Mouse (Mus musculus): ENCODE measurements around the gene Leng1. TPM values are rescaled to one million over a fixed set of nuclear protein-coding genes. Genes with fewer than 3 reads are reported as not detected.

The Leng1 gene
- polyA plus RNA-seq, 1 experiment from 2014 or later: 22.3 TPM

- Histone ChIP-seq H3K27ac (ENCODE audit: low read length) (no peak overlapping the region), H3K27me3 (ENCODE audit: control insufficient read depth, insufficient read depth, low read length) (no peaks in the 10 kb centered on the region), H3K4me3 (ENCODE audit: low read length) (no peak overlapping the region), H3K9ac (ENCODE audit: low read length) (no peak overlapping the region), H3K4me2 (ENCODE audit: low read depth, low read length) (no peak overlapping the region), H3K4me1 (ENCODE audit: control insufficient read depth, insufficient read depth, low read length) (no peaks in the 10 kb centered on the region), H3K9me3 (replicated peaks; ENCODE audit: control insufficient read depth, low read length) (no peaks in the 10 kb centered on the region), H3K36me3 (ENCODE audit: control insufficient read depth, insufficient read depth) (0 out of 2 replicates have a peak, but pooled peaks cover 2% of the 10 kb centered on the region)
- ATAC-seq (replicated peaks; ENCODE audit: extremely low read depth, insufficient read depth, low FRiP score): no peak
- 85% methylated on average over 12 of the region's 12 CpGs for WGBS
Observed at GRCm38 (mm10) chr7:3676371-3676770, 10.7 kb upstream of the Leng1 start.

DNA sequence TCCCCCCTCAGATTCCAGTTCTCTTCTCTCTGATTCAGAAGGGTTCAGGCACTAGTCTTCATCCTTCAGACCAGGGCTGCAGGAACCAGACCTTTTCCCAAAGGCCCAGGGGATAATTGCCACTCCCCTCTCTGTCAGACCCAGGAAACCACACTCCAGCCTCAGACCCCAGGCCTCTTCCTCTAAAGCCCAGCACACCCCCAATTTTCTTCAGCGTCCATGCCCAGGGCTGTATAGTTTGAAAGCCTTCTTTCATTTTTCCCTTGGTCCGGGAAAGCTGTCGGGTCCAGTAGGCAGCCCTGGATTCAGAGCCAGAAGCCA, 9.5 kb upstream of the Leng1 start:
- Histone ChIP-seq H3K4me1 (ENCODE audit: control insufficient read depth, insufficient read depth, low read length) (no peaks in the 10 kb centered on the region), H3K4me2 (ENCODE audit: low read depth, low read length) (no peak overlapping the region), H3K27me3 (ENCODE audit: control insufficient read depth, insufficient read depth, low read length) (no peaks in the 10 kb centered on the region), H3K9me3 (replicated peaks; ENCODE audit: control insufficient read depth, low read length) (no peaks in the 10 kb centered on the region), H3K36me3 (ENCODE audit: control insufficient read depth, insufficient read depth) (0 out of 2 replicates have a peak, but pooled peaks cover 1% of the 10 kb centered on the region), H3K9ac (ENCODE audit: low read length) (no peak overlapping the region), H3K27ac (ENCODE audit: low read length) (no peak overlapping the region), H3K4me3 (ENCODE audit: low read length) (no peak overlapping the region)
- no peak for ATAC-seq (replicated peaks; ENCODE audit: extremely low read depth, insufficient read depth, low FRiP score)
- WGBS: 79% methylated on average over 3 of the region's 3 CpGs

GRCm38 (mm10) chr7:3674507-3675227, 9.0 kb upstream of the Leng1 start:
- Histone ChIP-seq H3K9ac (ENCODE audit: low read length) (no peak overlapping the region), H3K4me2 (ENCODE audit: low read depth, low read length) (no peak overlapping the region), H3K36me3 (ENCODE audit: control insufficient read depth, insufficient read depth) (no peaks in the 10 kb centered on the region), H3K27me3 (ENCODE audit: control insufficient read depth, insufficient read depth, low read length) (no peaks in the 10 kb centered on the region), H3K4me3 (ENCODE audit: low read length) (no peak overlapping the region), H3K9me3 (replicated peaks; ENCODE audit: control insufficient read depth, low read length) (no peaks in the 10 kb centered on the region), H3K4me1 (ENCODE audit: control insufficient read depth, insufficient read depth, low read length) (no peaks in the 10 kb centered on the region), H3K27ac (ENCODE audit: low read length) (no peak overlapping the region)
- peak; percentile 80 for ATAC-seq (replicated peaks; ENCODE audit: extremely low read depth, insufficient read depth, low FRiP score)
- WGBS: 66% methylated on average over 10 of the region's 10 CpGs

- Histone ChIP-seq H3K4me2 (ENCODE audit: low read depth, low read length) (peak overlapping the region; percentile 7), H3K27me3 (ENCODE audit: control insufficient read depth, insufficient read depth, low read length) (no peaks in the 10 kb centered on the region), H3K36me3 (ENCODE audit: control insufficient read depth, insufficient read depth) (peaks cover 11% of the 10 kb centered on the region), H3K4me3 (ENCODE audit: low read length) (peak overlapping the region; percentile 23), H3K9me3 (replicated peaks; ENCODE audit: control insufficient read depth, low read length) (no peaks in the 10 kb centered on the region), H3K9ac (ENCODE audit: low read length) (peak overlapping the region; percentile 43; the same call in 1 of the 2 replicates), H3K4me1 (ENCODE audit: control insufficient read depth, insufficient read depth, low read length) (peaks cover 28% of the 10 kb centered on the region), H3K27ac (ENCODE audit: low read length) (no peak overlapping the region)
- 8% methylated on average over 14 of the region's 14 CpGs for WGBS
- ATAC-seq (replicated peaks; ENCODE audit: extremely low read depth, insufficient read depth, low FRiP score): no peak
Observed at GRCm38 (mm10) chr7:3666921-3667391, 1.3 kb upstream of the Leng1 start.

DNA sequence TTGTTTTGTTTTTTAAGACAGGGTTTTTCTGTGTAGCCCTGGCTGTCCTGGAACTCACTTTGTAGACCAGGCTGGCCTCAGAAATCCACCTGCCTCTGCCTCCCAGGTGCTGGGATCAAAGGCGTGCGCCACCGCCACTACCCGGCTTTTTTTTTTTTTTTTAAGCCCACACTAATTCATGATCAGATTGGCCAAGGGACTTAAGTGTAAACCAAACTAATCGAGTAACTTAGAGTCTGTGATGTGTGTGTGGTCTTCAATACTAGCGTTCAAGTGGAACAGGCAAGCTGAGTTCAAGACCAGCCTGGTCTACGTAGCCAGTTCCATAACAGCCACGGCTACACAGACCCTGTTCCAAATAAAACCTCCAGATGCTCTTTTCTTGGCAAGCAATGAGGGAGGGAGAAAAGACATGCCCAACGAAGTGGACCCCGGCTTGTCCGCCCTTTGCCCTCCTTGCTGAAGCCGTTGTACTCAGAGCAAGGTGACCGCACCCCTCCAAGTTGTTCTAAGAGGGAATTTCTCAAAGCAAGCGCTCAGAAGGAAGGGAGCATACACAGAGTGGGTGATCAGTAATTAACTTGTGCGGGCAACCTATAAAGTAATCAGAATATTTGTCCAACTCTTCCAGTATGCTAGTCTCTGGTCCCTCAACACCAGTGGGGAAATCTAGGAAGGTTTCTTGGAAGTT, 971 bp downstream of the Leng1 start:
- 26% methylated on average over 15 of the region's 15 CpGs for WGBS

GRCm38 (mm10) chr7:3658578-3658977, 7.1 kb downstream of the Leng1 start:
- WGBS: 94% methylated on average over 14 of the region's 14 CpGs

More for the DNA sequence above, 971 bp downstream of the Leng1 start:
- Histone ChIP-seq H3K36me3 (ENCODE audit: control insufficient read depth, insufficient read depth) (peaks cover 31% of the 10 kb centered on the region), H3K27ac (ENCODE audit: low read length) (peak overlapping the region; percentile 94), H3K4me1 (ENCODE audit: control insufficient read depth, insufficient read depth, low read length) (peaks cover 28% of the 10 kb centered on the region), H3K4me3 (ENCODE audit: low read length) (peak overlapping the region; percentile 79), H3K27me3 (ENCODE audit: control insufficient read depth, insufficient read depth, low read length) (no peaks in the 10 kb centered on the region), H3K9ac (ENCODE audit: low read length) (peak overlapping the region; percentile 87), H3K4me2 (ENCODE audit: low read depth, low read length) (peak overlapping the region; percentile 87), H3K9me3 (replicated peaks; ENCODE audit: control insufficient read depth, low read length) (no peaks in the 10 kb centered on the region)
- ATAC-seq (replicated peaks; ENCODE audit: extremely low read depth, insufficient read depth, low FRiP score): peak; percentile 38

GRCm38 (mm10) chr7:3656966-3657365, 8.7 kb downstream of the Leng1 start:
- H3K4me3 ChIP-seq (ENCODE audit: low read length): no peak overlapping the region
- no peaks in the 10 kb centered on the region for H3K9me3 ChIP-seq (replicated peaks; ENCODE audit: control insufficient read depth, low read length)
- peaks cover 88% of the 10 kb centered on the region for H3K36me3 ChIP-seq (ENCODE audit: control insufficient read depth, insufficient read depth)
- WGBS: 71% methylated on average over 4 of the region's 4 CpGs
- no peak overlapping the region for H3K4me2 ChIP-seq (ENCODE audit: low read depth, low read length)
- no peaks in the 10 kb centered on the region for H3K27me3 ChIP-seq (ENCODE audit: control insufficient read depth, insufficient read depth, low read length)
- no peaks in the 10 kb centered on the region for H3K4me1 ChIP-seq (ENCODE audit: control insufficient read depth, insufficient read depth, low read length)
- H3K27ac ChIP-seq (ENCODE audit: low read length): no peak overlapping the region
- no peak overlapping the region for H3K9ac ChIP-seq (ENCODE audit: low read length)
- no peak for ATAC-seq (replicated peaks; ENCODE audit: extremely low read depth, insufficient read depth, low FRiP score)

More at GRCm38 (mm10) chr7:3658578-3658977, 7.1 kb downstream of the Leng1 start:
- no peaks in the 10 kb centered on the region for H3K9me3 ChIP-seq (replicated peaks; ENCODE audit: control insufficient read depth, low read length)
- H3K9ac ChIP-seq (ENCODE audit: low read length): no peak overlapping the region
- H3K36me3 ChIP-seq (ENCODE audit: control insufficient read depth, insufficient read depth): peaks cover 84% of the 10 kb centered on the region
- H3K27me3 ChIP-seq (ENCODE audit: control insufficient read depth, insufficient read depth, low read length): no peaks in the 10 kb centered on the region
- H3K4me3 ChIP-seq (ENCODE audit: low read length): no peak overlapping the region
- ATAC-seq (replicated peaks; ENCODE audit: extremely low read depth, insufficient read depth, low FRiP score): no peak
- H3K4me2 ChIP-seq (ENCODE audit: low read depth, low read length): no peak overlapping the region
- H3K4me1 ChIP-seq (ENCODE audit: control insufficient read depth, insufficient read depth, low read length): peaks cover 4% of the 10 kb centered on the region
- H3K27ac ChIP-seq (ENCODE audit: low read length): no peak overlapping the region

DNA sequence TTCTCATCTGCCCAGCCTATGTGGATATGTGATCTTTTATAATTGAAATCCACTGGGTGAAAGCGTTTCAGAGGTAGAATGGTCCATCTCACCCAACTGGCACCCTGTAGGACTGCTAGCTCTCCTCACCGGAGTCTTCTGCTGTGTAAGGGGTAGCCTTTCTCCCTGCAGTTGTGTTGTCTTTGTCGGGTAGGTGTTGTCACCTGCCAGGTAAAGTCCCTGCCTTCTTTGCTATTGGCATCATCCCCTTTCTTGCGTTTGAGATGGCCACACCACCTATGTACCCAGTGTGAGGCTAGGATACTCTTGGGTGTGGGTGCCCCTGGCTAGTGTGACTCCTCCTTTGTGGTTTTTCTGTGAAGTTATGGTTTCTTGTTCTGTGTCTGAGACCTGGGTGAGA, 19.0 kb downstream of the Leng1 start:
- Histone ChIP-seq H3K27ac (ENCODE audit: low read length) (no peak overlapping the region), H3K27me3 (ENCODE audit: control insufficient read depth, insufficient read depth, low read length) (no peaks in the 10 kb centered on the region), H3K36me3 (ENCODE audit: control insufficient read depth, insufficient read depth) (peaks cover 14% of the 10 kb centered on the region), H3K9ac (ENCODE audit: low read length) (peak overlapping the region; percentile 99), H3K9me3 (replicated peaks; ENCODE audit: control insufficient read depth, low read length) (no peaks in the 10 kb centered on the region), H3K4me3 (ENCODE audit: low read length) (peak overlapping the region; percentile 95), H3K4me2 (ENCODE audit: low read depth, low read length) (peak overlapping the region; percentile 89), H3K4me1 (ENCODE audit: control insufficient read depth, insufficient read depth, low read length) (peaks cover 33% of the 10 kb centered on the region)
- ATAC-seq (replicated peaks; ENCODE audit: extremely low read depth, insufficient read depth, low FRiP score): no peak
- 51% methylated on average over 4 of the region's 4 CpGs for WGBS

GRCm38 (mm10) chr7:3646188-3646587, 19.5 kb downstream of the Leng1 start:
- WGBS: 6% methylated on average over 9 of the region's 9 CpGs
- H3K27ac ChIP-seq (ENCODE audit: low read length): no peak overlapping the region; the same call in 1 of the 2 replicates
- H3K4me3 ChIP-seq (ENCODE audit: low read length): peak overlapping the region; percentile 95
- ATAC-seq (replicated peaks; ENCODE audit: extremely low read depth, insufficient read depth, low FRiP score): no peak
- H3K9ac ChIP-seq (ENCODE audit: low read length): peak overlapping the region; percentile 99
- no peaks in the 10 kb centered on the region for H3K27me3 ChIP-seq (ENCODE audit: control insufficient read depth, insufficient read depth, low read length)
- H3K36me3 ChIP-seq (ENCODE audit: control insufficient read depth, insufficient read depth): peaks cover 12% of the 10 kb centered on the region
- no peaks in the 10 kb centered on the region for H3K9me3 ChIP-seq (replicated peaks; ENCODE audit: control insufficient read depth, low read length)
- H3K4me1 ChIP-seq (ENCODE audit: control insufficient read depth, insufficient read depth, low read length): peaks cover 33% of the 10 kb centered on the region
- peak overlapping the region; percentile 89 for H3K4me2 ChIP-seq (ENCODE audit: low read depth, low read length)

Data from heart, embryonic 16.5 days (tissue).